Mouse (Mus musculus) stomach, postnatal 0 days (tissue): ENCODE data around the gene Srebf1. TPM values are rescaled to one million over a fixed set of nuclear protein-coding genes. Genes with fewer than 3 reads are reported as not detected.

Source experiments
- ATAC-seq: fragments of 200-750 bp; cut with Nextera tagmentation; 2 replicates; pipeline ENCODE4 v1.8.0; 2017; ENCODE audit not compliant: low FRiP score, low TSS enrichment
- DNase-seq: peaks from one replicate; pipeline ENCODE4 v3.0.0-alpha.2; 2016; ENCODE audit warnings: low spot score
- H3K27ac ChIP-seq: fragments of 300-500 bp; sonication (generic); replicated peaks from 2 replicates; pipeline ENCODE4 v1.5.1; 2014; ENCODE audit warnings: mild to moderate bottlenecking, control low read depth
- H3K27me3 ChIP-seq: fragments of 300-500 bp; sonication (generic); 2 replicates; pipeline ENCODE4 v1.6.1; 2014; ENCODE audit warnings: low read length; ENCODE audit not compliant: control insufficient read depth, insufficient read depth
- H3K36me3 ChIP-seq: fragments of 300-500 bp; sonication (generic); 2 replicates; pipeline ENCODE4 v1.6.1; 2014; ENCODE audit warnings: low read length, mixed read lengths; ENCODE audit not compliant: control insufficient read depth, insufficient read depth
- H3K4me1 ChIP-seq: fragments of 300-500 bp; sonication (generic); replicated peaks from 2 replicates; pipeline ENCODE4 v1.6.1; 2014; ENCODE audit warnings: antibody characterized with exemption; ENCODE audit not compliant: control insufficient read depth, insufficient read depth
- H3K4me2 ChIP-seq: fragments of 300-500 bp; sonication (generic); replicated peaks from 2 replicates; pipeline ENCODE4 v1.6.1; 2014; ENCODE audit warnings: low read depth, mild to moderate bottlenecking, control low read depth, moderate library complexity
- H3K4me3 ChIP-seq: fragments of 300-500 bp; sonication (generic); 2 replicates; pipeline ENCODE4 v1.5.1; 2014; ENCODE audit warnings: low read depth, low read length, control low read depth
- H3K9ac ChIP-seq: fragments of 300-500 bp; sonication (generic); 2 replicates; pipeline ENCODE4 v1.6.1; 2014; ENCODE audit warnings: mild to moderate bottlenecking, low read length, control low read depth, mixed read lengths
- H3K9me3 ChIP-seq: fragments of 300-500 bp; sonication (generic); 2 replicates; pipeline ENCODE4 v1.6.1; 2016; ENCODE audit warnings: low read length; ENCODE audit not compliant: control insufficient read depth
- CTCF ChIP-seq: IDR thresholded peaks from 2 replicates; pipeline ENCODE4 v1.5.1; 2016; ENCODE audit warnings: antibody characterized with exemption, low read depth, mild to moderate bottlenecking, moderate library complexity
- EP300 ChIP-seq: optimal IDR thresholded peaks from 2 replicates; pipeline ENCODE3; 2016; ENCODE audit warnings: antibody characterized with exemption
- WGBS: fragments of 180-500 bp; shearing (Covaris S2); extraction: QIAGEN DNeasy Blood & Tissue Kit; methylation state at CpG from one replicate; pipeline ENCODE4 v1.1.7; 2014; 5-methylcytosine and 5-hydroxymethylcytosine counted together
- microRNA-seq: library from miRNA; unstranded; fragments of <30 nt; microRNA quantifications from one replicate; pipeline ENCODE4, GENCODE M21; 2016
- polyA plus RNA-seq: library from polyadenylated mRNA; unstranded; fragments of >200 nt; fragmentation: Nextera tagmentation; extraction: Ambion mirVana; gene quantifications from 2 replicates; pipeline ENCODE4 v1.2.1, GENCODE M21; 2015

Gene Srebf1
- polyA plus RNA-seq, 1 experiment from 2014 or later, result 44.7 TPM

DNA sequence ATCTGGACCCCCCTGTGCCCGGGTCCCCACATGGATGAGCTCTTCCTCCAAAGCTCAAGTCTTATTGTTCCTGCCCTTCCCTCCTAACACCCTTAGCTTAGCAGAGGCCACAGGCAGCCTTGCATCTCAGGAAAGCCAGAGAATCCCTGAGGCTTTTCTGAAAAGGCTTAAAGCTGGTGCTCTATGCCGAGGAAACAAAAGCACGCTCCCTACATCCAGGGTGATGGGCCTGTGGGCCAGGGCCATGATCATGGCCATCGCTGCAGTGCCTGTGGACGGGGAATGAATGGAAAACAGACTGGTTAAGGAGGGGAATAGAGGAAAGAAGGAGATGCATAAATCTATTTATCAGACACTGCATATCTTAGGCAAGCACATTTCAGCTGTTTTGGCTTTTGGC is 66.7 kb downstream of the Srebf1 start:
- ATAC-seq (no peak), DNase-seq (no peak)
- no peaks in the 10 kb centered on the region for H3K4me1 ChIP-seq
- WGBS, result 93% methylated on average over 5 of the region's 5 CpGs
- no peak overlapping the region for H3K27ac ChIP-seq
- no peak overlapping the region for H3K4me2 ChIP-seq
- H3K27me3 ChIP-seq, result no peaks in the 10 kb centered on the region
- no peak overlapping the region for H3K9ac ChIP-seq
- H3K36me3 ChIP-seq, result no peaks in the 10 kb centered on the region
- H3K4me3 ChIP-seq, result no peak overlapping the region
- no peaks in the 10 kb centered on the region for H3K9me3 ChIP-seq
- no peak for TF ChIP-seq EP300
- no peak for TF ChIP-seq CTCF

DNA sequence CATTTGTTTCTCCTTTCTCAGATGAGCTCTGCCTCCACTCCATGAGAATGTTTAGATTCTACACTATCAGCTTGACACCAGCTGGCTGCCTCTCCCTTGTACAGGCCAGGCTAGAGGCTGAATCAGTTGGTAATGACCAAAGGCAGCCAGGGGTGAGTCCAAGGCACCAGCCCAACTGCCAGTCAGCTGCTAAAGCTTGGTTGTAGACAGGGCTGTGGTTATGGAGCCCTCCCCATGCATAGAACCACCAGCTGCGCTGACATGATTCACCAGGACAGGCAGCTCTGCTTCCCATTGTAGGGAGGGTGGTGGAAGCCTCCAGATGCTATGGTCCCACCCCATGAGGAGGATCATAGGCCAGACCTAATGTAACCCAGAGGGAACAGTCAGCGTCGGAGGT is 68.4 kb downstream of the Srebf1 start:
- H3K9ac ChIP-seq, result no peak overlapping the region
- 80% methylated on average over 3 of the region's 3 CpGs for WGBS
- no peak overlapping the region for H3K4me3 ChIP-seq

DNA sequence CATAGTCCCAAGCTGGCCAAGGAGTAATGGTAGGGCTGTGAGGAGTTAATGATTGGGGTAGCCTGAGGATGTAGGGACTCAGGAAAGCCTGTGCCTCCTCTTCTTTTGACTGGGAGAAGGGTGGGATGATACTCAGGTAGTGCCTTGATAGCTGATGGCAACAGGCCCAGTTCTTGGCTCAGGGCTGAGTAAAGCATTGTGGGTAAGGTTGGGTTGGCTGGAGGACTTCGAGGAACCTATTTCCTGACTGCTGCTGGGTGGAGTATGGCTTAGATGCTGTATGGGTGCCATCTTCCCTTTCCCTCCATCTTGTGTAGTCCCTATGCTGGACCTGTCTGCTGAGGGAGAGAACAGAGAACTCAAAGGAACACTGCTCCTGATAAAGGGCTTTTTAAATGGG is 70.0 kb downstream of the Srebf1 start:
- Histone ChIP-seq H3K4me1 (no peaks in the 10 kb centered on the region), H3K27me3 (no peaks in the 10 kb centered on the region), H3K27ac (no peak overlapping the region), H3K4me2 (no peak overlapping the region), H3K4me3 (no peak overlapping the region), H3K9me3 (no peaks in the 10 kb centered on the region), H3K9ac (no peak overlapping the region), H3K36me3 (no peaks in the 10 kb centered on the region)
- no peak for DNase-seq
- no peak for TF ChIP-seq EP300
- TF ChIP-seq CTCF, result no peak
- 48% methylated on average over 1 of the region's 1 CpGs for WGBS
- ATAC-seq, result no peak

More for the DNA sequence above, 68.4 kb downstream of the Srebf1 start:
- Histone ChIP-seq H3K4me2 (no peak overlapping the region), H3K9me3 (no peaks in the 10 kb centered on the region), H3K36me3 (no peaks in the 10 kb centered on the region), H3K27ac (no peak overlapping the region), H3K27me3 (no peaks in the 10 kb centered on the region), H3K4me1 (no peaks in the 10 kb centered on the region)
- TF ChIP-seq CTCF, result no peak
- ATAC-seq (no peak), DNase-seq (no peak)

DNA sequence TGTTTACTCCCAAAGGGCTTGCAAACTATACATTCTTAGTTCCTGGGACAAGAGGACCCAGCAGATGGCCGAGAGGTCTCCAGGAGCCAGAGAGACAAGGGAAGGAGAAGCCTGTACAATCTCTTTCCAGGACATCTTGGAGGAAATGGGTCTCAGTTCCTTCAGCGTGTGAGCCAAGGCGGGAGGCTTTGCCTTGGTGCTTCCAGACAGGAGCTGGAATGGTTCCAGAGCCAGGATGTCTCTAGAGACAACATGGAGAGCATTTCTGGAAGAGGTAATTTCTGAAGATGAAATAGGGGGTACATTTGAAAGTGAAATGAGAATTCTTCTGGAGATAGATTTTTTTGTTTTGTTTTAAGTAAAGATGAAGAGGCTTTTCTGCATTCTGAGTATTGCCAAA is 71.7 kb downstream of the Srebf1 start:
- no peak for TF ChIP-seq CTCF
- no peak for TF ChIP-seq EP300
- no peaks in the 10 kb centered on the region for H3K27me3 ChIP-seq
- no peaks in the 10 kb centered on the region for H3K9me3 ChIP-seq
- H3K27ac ChIP-seq, result no peak overlapping the region
- ATAC-seq, result no peak
- H3K4me1 ChIP-seq, result no peaks in the 10 kb centered on the region
- H3K36me3 ChIP-seq, result 0 out of 2 replicates have a peak, but pooled peaks cover 4% of the 10 kb centered on the region
- WGBS, result 53% methylated on average over 3 of the region's 3 CpGs
- DNase-seq, result no peak
- no peak overlapping the region for H3K4me2 ChIP-seq
- no peak overlapping the region for H3K4me3 ChIP-seq
- H3K9ac ChIP-seq, result no peak overlapping the region

Small RNA genes lying within 50 kb of the gene (microRNA-seq; reads per million reads assigned to microRNA genes)
- gene Mir6921 (0.96 reads per million), gene Mir6922 (0.96 reads per million)

Other genes starting within 250 kb of the Srebf1 start
- 8.3 and 9.0 TPM in 2 replicates for gene Pemt, start 176.1 kb downstream of the Srebf1 start, polyA plus RNA-seq
- 10.6 and 10.7 TPM in 2 replicates for gene Rai1, start 117.6 kb downstream of the Srebf1 start, polyA plus RNA-seq
- gene Tom1l2, start 130.3 kb upstream of the Srebf1 start, polyA plus RNA-seq, result 15.9 and 19.4 TPM in 2 replicates
- 0.69 and 0.93 TPM in 2 replicates for gene Drc3, start 130.7 kb upstream of the Srebf1 start, polyA plus RNA-seq
- gene Gid4, start 194.6 kb upstream of the Srebf1 start, polyA plus RNA-seq, result 10.9 and 12.0 TPM in 2 replicates
- gene Atpaf2, start 195.9 kb upstream of the Srebf1 start, polyA plus RNA-seq, result 30.5 and 30.7 TPM in 2 replicates
- 47.2 and 50.2 TPM in 2 replicates for gene Drg2, start 232.0 kb upstream of the Srebf1 start, polyA plus RNA-seq
- 0.02 and 0.08 TPM in 2 replicates for gene Myo15, start 246.8 kb upstream of the Srebf1 start, polyA plus RNA-seq